Mouse (Mus musculus) testis, adult 2 months (tissue): ENCODE measurements around the gene Copg2.

Experiments
- CTCF ChIP-seq: fragments of 200-500 bp; IDR thresholded peaks from 2 replicates; pipeline ENCODE4 v1.5.1; 2012; ENCODE audit warnings: low read depth, mild to moderate bottlenecking, inconsistent platforms, low read length, moderate library complexity; ENCODE audit not compliant: control insufficient read depth, insufficient read depth, insufficient replicate concordance
- POLR2A ChIP-seq: fragments of 200-500 bp; IDR thresholded peaks from 2 replicates; pipeline ENCODE4 v1.6.1; 2012; ENCODE audit warnings: low read depth, mild to moderate bottlenecking, inconsistent platforms, low read length, moderate library complexity; ENCODE audit not compliant: control insufficient read depth

DNA sequence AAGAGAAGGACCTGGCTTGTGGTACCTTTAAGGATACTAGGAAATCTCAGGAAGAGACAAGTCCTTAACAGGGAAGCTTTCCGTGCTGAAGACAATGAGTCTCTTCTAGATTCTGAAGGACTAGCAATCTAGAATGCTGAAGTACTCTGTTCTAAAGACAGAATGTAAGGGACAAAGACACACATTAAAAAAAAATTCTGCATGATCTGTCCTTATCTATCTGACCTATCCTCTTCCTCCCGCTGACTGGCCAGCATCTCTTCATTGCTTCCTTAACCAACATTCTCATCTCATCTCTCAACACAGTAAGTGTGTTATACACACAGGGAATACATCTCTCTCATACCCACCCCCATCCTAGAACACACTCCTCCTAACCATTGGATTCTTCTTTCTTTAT is 18.9 kb upstream of the Copg2 start, which contains the start of gene Tsga13:
- TF ChIP-seq CTCF: no peak
- no peak for TF ChIP-seq POLR2A
